Mouse (Mus musculus) ES-Bruce4 (cell line): ENCODE measurements around the gene Plgrkt.

Source experiments
- CTCF ChIP-seq: IDR thresholded peaks from one replicate; pipeline ENCODE4 v1.8.1; 2011; ENCODE audit warnings: low read depth, low read length
- EP300 ChIP-seq: IDR thresholded peaks from 2 replicates; pipeline ENCODE4 v1.6.1; 2011; ENCODE audit warnings: low read depth, low read length; ENCODE audit not compliant: insufficient read depth
- POLR2A ChIP-seq: IDR thresholded peaks from one replicate; pipeline ENCODE4 v1.8.1; 2011; ENCODE audit warnings: low read length; ENCODE audit not compliant: insufficient read depth

GRCm38 (mm10) chr19:29345636-29346035, 21.6 kb downstream of the Plgrkt start:
- TF ChIP-seq CTCF (no peak), EP300 (no peak), POLR2A (no peak)
